Mouse (Mus musculus): ENCODE results near the gene Socs4. TPM values are rescaled to one million over a fixed set of nuclear protein-coding genes. Genes with fewer than 3 reads are reported as not detected.

The Socs4 gene
- polyA plus RNA-seq, 1 experiment from 2014 or later = 2.9 TPM

Other genes starting within 250 kb of the Socs4 start
- gene Gch1, start 87.5 kb upstream of the Socs4 start, polyA plus RNA-seq (2015; fragmentation: Nextera tagmentation; extraction: Ambion mirVana) = 11.1 and 13.3 TPM in 2 replicates
- gene Wdhd1, start 74 bp upstream of the Socs4 start, polyA plus RNA-seq (2015; fragmentation: Nextera tagmentation; extraction: Ambion mirVana) = 19.1 and 20.8 TPM in 2 replicates
- 57.9 and 59.9 TPM in 2 replicates for gene Mapk1ip1l, start 21.3 kb downstream of the Socs4 start, polyA plus RNA-seq (2015; fragmentation: Nextera tagmentation; extraction: Ambion mirVana)
- 43.7 and 49.5 TPM in 2 replicates for gene Lgals3, start 90.8 kb downstream of the Socs4 start, polyA plus RNA-seq (2015; fragmentation: Nextera tagmentation; extraction: Ambion mirVana)
- 29.5 and 33.9 TPM in 2 replicates for gene Dlgap5, start 141.5 kb downstream of the Socs4 start, polyA plus RNA-seq (2015; fragmentation: Nextera tagmentation; extraction: Ambion mirVana)
- 20.4 and 23.5 TPM in 2 replicates for gene Fbxo34, start 173.5 kb downstream of the Socs4 start, polyA plus RNA-seq (2015; fragmentation: Nextera tagmentation; extraction: Ambion mirVana)

All from intestine, embryonic 16.5 days (tissue).